Mouse (Mus musculus) frontal cortex, postnatal 25 days (tissue): ENCODE results near the gene Robo3.
A peak's percentile ranks its signal among the peaks of the same experiment; 100 is the strongest.

ENCODE experiments used
- DNase-seq, 2 experiments: peaks; one replicate each; pipeline ENCODE4 v3.0.0; 2022; ENCODE audit warnings: low spot score in 2 of 2

Robo3 gene

DNA sequence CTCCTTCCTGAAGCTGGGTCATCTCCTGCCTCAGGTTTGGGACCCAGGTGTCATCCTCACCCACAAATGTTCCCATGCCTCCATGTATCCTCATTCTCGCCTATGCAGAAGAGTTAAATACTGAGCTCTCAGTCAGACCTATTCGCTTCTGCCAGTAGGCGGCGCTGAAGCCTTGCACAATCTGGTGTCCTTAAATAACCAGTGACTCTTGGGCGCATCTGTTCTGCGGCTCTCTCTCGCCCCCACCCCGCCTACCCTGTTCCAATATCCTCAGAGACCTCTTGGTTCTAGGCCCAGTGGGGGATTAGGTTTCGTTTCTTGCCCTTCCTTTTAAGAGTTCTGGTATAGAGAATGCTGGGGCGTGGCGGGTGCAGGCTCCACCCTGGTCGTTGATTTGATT, 2.5 kb downstream of the Robo3 start:
- DNase-seq: peak; percentile 90 to 95

DNA sequence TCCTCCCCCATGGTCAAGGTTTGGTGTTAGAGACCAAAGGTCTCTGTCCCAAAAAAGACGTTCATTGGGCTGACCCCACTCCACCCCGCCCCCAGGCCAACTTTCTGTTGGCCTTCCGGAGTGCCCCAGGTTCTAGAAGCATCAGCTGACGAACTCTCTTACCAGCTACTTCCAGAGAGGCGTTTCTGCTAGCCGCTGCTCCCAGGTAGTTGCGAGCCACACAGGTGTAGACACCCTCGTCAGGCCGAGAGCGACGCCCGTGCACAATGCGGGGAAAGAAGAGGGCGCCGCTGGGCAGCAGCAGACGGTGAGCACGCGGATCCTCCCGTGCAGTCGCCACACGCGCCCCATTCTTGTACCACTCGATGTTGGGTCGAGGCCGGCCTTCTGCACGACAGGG, 3.7 kb downstream of the Robo3 start:
- DNase-seq: no peak

DNA sequence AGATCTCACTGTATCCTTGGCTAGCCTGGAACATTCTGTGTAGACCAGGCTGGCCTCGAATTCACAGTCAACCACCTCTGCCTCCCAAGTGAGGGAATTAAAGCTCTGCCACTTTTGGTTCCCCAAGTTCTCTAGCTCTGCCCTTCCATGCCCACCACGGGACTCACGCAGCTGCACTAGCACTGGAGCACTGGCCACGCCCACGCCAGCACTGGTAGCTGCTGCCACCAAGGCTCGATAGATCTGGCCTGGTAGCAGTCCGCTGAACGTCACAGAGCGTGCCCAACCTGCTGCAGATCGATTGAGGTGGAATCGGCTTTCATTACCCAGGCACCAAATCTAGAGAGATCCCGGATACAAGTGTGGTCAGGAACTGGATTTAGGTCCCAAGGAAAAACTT, 11.8 kb downstream of the Robo3 start:
- DNase-seq: no peak

DNA sequence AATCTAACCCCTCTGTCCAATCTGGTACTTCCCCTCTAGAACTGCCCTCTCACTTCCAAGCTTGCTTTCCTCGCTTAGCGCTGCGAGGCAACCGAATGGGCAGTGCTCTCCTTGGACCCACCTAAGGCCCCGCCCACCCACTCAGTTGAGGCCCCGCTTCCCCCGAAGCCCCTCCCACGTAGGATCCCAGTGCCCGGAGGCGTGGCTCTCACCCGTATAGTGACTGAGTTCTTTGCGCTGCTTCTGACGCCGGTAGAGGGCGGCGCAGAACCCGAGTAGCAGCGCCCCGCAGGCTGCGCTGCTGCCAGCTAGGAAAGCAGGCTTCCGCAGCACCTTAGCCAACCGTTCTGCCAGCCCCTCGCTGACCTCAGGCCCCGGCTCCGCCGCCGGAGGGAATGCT, 12.4 kb downstream of the Robo3 start:
- peak in 1 of 2 experiments; percentile 44 for DNase-seq

DNA sequence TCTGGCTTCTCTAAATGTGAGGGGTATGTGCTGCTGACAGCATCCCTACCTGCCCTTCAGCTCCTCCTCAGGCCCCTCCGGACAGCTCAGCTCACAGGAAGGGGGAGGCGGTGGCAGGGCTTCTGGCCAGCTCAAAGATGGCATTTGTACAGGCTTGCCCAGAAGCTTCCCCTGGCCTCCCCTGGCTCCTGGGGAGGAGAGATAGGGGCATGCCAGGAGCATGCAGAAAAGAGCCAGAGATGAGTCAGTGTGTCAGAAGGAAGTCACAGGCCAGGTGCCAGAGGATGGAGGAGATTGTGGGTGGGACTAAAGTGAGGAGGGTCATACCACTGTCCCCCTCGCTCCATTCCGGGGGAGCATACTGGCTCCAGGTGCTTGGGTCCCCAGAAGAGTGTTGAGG, 14.3 kb downstream of the Robo3 start:
- no peak for DNase-seq

DNA sequence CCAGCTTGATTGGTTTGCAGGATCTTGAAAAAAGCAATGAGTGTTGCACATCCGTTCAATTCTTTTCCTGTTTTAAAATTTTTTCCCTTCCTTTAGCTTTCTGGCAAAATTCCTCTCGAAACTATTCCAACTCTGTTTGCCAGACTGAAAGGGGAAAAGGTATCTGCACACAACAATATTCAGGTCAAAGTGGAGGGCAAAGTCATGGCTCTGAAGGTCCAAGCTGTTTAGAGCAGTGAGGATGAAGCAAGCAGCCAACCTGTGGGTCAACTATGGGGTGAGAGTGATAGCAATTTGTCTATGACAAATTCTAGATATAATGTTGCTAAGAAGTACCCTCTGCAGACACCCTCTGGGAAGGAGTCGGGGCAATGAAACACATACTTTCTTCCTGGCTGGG, 18.4 kb downstream of the Robo3 start:
- DNase-seq: no peak

DNA sequence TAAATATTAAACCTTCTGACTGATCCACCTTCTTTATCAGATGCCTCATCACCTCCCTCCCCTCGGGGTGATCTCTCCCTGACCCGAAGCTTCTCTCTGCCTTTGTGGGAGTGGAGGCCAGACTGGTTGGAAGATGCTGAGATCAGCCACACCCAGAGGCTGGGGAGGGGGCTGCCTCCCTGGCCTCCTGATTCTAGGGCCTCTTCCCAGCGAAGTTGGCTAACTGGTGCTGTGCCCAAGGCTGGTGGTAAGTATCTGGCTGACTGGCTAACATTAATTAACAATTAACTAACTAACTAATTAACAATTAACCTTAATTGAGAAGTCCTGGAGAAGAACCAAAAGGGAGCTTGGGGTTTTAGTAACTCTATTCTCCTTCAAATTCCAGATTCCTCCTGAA, 20.1 kb downstream of the Robo3 start:
- no peak for DNase-seq

DNA sequence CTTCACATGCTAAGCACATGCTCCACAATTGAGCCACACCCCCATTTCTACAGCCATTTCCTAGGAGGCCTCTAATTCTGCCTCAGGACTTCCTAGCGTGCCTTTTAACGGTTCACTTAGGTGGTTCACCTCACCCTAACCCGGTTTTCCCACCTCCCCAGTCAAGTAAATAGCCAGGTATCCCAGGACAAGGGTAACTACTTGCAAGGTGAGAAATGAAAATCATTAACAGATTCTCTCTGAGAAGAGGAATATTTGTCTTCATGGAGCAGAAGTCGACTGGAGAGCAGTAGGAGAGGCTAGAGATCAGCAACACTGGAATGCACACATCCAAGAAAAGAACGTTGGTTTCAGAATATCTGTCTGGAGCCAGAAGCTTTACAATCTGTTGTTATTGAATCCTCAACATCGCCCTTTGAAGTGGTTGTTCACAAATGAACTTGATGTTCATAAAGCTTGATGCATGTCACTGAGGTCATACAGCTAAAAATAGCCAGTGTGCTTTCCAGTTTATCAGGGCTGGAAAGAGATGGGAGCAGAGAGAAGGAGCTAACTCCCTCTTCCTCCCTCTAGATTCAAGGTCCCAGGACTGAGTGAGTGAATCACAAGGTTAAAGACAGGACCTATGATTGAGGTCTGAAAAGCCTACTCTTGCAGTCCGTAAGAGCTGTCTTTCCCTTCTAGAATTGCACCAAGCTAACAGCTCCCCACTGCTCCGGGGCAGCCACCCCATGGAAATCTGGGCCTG, 23.2 kb downstream of the Robo3 start:
- no peak for DNase-seq

DNA sequence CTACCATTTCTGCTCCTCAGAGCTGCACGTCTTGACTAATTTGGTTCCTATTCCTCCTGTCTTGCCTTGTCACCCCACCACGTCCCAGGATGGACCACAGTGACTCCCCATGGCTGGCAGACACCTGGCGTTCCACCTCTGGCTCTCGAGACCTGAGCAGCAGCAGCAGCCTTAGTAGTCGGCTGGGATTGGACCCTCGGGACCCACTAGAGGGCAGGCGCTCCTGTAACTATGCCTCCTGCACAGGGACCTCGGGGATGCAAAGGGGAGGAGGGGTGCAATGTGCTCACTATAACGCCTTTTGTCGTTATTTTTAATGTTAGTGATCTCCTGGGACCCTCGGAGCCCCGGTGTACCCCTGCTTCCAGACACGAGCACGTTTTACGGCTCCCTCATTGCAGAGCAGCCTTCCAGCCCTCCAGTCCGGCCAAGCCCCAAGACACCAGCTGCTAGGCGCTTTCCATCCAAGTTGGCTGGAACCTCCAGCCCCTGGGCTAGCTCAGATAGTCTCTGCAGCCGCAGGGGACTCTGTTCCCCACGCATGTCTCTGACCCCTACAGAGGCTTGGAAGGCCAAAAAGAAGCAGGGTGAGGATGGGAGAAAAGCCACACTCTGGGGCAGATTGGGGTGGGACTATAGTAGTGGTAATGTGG, 25.1 kb downstream of the Robo3 start:
- no peak for DNase-seq

DNA sequence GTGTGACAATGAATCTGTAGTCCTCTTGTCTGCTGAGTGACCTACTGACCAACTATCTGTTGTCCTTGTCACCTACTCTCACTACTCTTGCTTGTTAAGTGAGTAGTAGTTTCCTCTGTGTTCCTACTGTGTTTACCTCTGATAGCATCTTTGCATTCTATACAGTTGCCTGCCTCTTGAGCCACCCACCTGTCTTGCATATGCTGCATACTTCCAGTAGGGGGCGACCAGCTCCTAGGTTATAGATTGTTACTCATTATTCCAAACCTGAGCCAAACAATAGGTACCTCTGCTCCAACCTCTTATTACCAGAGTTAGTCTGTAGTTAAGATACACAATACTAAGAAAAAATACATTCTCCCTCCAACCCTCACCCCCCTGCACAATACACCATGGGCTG, 26.7 kb downstream of the Robo3 start:
- DNase-seq: no peak

DNA sequence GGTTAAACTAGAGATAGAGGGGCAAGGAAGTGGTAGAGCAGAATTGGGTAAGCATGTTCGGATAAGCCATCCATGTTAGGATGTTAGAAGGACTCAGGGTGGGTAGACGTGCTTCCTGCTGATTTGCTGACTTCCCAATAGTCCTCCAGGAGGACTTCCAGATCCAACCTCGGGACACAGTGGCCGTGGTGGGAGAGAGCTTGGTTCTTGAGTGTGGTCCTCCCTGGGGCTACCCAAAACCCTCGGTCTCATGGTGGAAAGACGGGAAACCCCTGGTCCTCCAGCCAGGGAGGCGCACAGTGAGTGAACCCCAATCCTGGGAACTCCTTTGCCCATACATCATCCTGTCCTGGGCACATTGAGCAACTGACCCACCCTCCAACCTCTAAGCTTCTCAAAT, 30.0 kb downstream of the Robo3 start:
- no peak for DNase-seq

DNA sequence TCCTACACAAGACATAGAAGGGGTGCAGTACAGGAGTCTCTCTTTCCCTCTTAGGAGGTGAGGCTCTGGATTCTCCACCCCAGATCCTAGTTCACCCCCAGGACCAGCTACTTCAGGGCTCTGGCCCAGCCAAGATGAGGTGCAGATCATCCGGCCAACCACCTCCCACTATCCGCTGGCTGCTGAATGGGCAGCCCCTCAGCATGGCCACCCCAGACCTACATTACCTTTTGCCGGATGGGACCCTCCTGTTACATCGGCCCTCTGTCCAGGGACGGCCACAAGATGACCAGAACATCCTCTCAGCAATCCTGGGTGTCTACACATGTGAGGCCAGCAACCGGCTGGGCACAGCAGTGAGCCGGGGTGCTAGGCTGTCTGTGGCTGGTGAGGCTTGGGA, 30.5 kb downstream of the Robo3 start:
- DNase-seq: no peak

DNA sequence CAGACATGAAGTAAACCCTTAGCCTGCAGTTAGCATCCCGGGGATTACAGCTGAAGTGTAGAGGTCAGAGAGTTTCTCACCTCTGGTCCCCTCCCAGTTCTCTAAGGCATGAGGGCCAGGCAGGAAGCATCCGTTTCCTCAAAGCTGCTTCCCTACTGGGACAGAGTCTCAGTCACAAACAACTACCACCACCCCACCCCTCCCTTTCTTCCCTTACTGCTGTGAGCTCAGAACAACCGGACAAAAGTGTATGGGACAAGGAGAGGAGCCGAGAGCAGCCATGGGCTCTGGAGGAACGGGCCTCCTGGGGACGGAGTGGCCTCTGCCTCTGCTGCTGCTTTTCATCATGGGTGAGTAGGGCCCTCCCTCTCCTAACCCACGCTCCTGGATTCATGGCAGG, 31.2 kb downstream of the Robo3 start, which contains the start of gene Robo4:
Robo4 (plus strand) TSS at position 96 of the 400 bp plus-strand sequence.
- DNase-seq: no peak

DNA sequence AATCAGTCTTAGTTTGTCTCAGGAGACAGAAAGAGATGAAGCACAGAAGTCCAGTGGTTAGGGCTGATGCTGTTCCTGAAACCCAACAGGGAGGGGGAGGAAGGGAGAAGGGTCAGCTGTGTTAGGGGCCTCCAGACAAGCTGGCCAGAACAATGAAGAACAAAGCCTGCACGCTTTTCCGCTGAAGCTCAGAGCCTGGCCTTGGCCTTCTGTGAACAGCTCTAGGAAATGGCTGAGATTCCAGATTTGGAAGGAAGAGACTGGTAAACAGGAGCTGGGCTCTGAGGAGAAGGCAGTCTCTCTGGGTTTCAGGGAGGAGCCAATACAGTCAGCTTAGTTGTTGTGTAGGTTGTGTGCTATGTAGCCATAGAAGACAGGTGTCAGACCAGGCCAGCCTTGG, 32.5 kb downstream of the Robo3 start:
- DNase-seq: no peak

DNA sequence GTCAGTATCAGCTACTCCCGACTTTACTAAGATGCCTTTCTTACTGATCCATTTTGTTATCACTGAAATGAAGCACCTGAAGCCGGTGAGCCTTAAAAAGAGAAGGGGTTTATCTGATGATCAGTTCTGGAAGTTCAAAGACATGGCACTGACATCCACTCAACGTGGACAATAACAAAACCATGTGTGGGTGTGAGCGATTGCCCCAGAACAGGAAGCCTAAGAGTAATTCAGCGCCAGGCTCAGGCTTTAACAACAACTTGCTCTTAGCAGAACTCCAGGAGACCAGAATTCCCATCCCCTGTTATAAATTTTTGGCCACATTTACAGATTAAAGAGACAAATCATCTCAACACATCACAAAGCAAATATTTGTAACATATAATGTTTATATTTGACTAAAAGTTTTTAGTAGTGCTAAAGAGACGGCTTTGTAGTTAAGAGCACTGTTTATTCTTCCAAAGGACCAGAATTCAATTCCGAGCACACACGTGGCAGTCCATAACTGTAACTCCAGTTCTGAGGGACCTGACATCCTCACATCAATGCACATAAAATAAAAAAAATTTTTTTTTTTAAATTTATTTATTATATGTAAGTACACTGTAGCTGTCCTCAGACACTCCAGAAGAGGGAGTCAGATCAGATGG, 39.4 kb downstream of the Robo3 start:
- DNase-seq: no peak

DNA sequence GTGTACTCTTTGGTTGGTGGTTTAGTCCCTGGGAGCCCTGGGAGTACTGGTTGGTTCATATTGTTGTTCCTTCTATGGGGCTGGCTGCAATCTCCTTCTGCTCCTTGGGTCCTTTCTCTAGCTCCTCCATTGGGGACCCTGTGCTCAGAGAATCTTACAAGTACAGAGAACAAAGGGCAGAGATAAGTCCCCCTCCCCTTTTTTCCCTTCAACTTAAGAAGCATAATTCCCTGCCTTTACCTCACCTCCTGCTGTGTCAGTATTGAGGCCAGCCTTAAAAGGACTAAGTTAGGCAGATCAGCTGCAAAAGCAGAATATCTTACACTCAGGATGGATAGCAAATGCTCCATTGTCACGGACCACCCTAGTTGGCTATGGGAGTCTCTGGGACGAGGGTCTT, 41.0 kb downstream of the Robo3 start:
- no peak for DNase-seq

DNA sequence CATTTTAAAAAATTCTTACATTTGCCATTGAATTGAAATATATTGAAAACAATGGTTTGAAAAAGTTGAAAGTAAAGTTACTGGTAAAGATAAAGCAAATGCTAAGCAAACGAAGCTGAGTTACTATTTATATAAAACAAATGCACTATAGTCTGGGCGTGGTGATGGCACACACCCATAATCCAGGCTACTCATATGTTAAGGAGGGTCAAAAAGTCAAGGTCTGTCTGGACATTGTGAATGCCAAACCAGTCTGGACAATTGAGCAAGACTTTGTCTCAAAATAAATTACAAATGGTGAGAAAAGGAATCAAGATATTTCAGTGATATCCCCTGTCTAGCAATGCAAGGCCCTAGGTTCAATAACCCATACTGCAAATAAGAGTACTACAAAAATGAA, 42.2 kb downstream of the Robo3 start:
- DNase-seq: no peak

DNA sequence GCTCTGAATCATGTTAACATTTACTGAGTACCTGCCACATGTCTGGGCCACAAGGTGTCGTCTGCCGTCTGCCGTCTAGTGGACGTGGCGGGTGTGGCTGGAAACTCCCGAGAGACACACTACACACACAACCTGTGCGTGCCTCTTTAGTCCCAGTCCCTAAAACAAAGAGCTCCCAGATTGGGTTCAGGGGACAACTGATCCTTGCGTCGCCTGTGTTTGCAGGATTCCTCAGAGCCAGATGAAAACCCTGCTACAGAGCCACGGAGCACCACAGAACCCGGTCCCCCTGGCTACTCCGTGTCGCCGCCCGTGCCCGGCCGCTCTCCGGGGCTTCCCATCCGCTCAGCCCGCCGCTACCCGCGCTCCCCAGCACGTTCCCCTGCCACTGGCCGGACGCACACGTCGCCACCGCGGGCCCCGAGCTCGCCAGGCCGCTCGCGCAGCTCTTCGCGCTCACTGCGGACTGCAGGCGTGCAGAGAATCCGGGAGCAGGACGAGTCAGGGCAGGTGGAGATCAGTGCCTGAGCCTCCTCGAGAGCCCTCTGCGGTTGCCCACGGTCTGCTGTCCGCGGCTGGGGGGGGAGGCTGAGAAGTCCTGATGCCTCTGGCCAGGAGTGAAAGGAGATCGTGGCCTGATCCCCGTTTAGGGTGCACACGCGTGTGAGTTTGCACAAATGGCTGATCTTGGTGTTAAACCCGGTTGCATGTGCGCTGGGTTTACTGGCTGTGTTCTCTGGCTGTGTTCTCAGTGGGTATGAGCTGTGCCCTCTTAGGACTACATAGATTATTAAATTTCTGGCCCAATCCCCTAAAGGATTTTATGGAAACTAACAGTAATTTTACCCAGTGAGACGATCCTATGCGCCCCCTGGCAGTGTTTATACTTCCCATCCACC, 48.5 kb downstream of the Robo3 start:
- no peak for DNase-seq

DNA sequence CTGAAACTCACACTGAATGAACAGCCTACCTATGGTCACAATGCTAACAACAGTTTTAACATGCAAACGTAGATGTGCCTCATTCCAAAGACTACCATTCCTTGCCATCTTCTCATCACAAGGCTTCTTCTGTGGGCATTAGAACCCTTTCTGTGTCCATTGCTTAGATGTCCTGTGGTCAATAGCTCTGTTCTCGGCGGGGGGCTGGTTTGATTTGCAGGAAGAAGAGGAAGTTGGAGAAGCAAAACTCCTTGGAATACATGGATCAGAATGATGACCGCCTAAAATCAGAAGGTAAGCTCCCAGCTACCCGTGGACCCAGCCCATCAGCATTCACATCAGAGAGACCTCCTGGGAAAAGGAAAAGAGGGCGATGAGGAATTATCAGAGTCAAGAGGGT, 49.9 kb downstream of the Robo3 start:
- DNase-seq: no peak

DNA sequence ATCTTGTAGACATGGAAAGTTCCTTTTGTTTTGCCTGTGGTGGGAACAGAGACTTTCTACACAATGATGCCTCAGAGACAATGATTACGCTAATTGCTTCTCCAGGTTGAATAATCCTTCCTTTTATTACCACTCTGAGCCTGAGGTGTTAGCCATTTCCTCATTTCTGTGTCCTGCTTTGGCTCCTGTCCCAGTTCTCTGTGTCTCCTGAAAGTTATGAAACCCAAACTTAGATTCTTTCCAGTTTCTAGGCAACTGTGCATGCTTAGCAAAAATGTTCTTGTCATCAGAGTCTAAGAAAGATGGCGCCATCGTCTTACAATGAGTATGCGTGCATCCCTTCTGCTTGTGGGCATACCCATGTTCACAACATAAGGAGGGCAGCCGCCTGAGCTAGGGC, 57.3 kb downstream of the Robo3 start:
- DNase-seq: no peak

DNA sequence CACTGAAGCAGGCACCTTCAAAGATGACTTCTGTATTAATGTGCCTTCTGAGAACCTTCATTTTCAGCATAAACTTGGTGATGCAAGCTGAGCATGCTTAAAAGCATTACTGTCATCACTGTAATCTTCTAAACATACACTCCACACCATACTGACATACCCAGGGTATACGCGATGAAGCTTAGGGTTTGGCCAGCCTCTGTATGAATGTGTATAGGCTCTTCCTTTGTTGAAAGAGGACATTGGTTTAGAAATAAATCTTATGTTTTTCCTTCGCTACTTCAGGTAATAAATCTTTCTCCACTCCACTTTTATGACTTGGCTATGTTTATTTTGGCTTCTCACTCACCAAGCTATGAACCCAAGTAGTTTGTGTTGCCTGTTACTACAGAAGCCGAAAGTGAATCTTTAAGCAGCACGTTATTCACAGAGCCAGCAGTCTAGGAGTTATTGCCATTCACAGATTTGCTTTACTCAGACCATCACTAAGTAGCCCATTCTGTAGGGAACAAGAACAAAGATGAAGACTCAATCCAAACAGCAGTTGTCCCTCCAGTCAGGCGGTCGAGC, 61.7 kb downstream of the Robo3 start:
- DNase-seq: no peak

DNA sequence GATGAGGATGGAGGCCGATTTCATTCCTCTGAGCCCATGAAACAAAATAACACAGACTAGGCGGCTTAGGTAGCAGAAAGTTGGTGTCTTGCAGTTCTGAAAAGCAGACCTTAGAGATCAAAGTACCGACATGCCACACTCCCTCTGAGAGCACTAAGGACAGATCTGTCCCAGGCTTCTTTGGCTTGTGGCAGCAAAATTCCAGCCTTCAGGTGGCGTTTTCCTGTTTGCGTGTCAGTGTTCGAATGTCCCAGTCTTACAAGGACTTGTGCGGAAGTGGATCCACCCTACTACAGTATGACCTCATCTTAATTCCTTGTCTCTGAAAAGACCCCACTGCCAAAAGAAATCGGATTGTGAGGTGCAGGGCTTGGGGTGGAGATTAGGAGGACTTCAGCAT, 64.2 kb downstream of the Robo3 start:
- DNase-seq: no peak
